Mouse (Mus musculus): ENCODE measurements around the gene Slc5a3. TPM values are rescaled to one million over a fixed set of nuclear protein-coding genes. Genes with fewer than 3 reads are reported as not detected.

Gene Slc5a3
- total RNA-seq, 2 experiments from 2014 or later, result 13.8 to 15.1 TPM

- DNase-seq (ENCODE audit: low spot score in 2 of 2), result no peak
- intact Hi-C loops (cut with DNase I), result no loop called here
Measured at GRCm38 (mm10) chr16:92114706-92115241, 56.7 kb downstream of the Slc5a3 start.

GRCm38 (mm10) chr16:92115611-92116421 lies 57.7 kb downstream of the Slc5a3 start:
- peak; percentile 66 to 87 for DNase-seq (ENCODE audit: low spot score in 2 of 2)
- intact Hi-C loops (cut with DNase I), result no loop called here

GRCm38 (mm10) chr16:92117337-92118209 lies 59.5 kb downstream of the Slc5a3 start:
- intact Hi-C loops (cut with DNase I), result no loop called here
- DNase-seq (ENCODE audit: low spot score in 2 of 2), result no peak

- no peak for DNase-seq (ENCODE audit: low spot score in 2 of 2)
- intact Hi-C loops (cut with DNase I), result no loop called here
Measured at GRCm38 (mm10) chr16:92119013-92119515, 60.9 kb downstream of the Slc5a3 start.

GRCm38 (mm10) chr16:92120899-92121531 lies 62.9 kb downstream of the Slc5a3 start:
- intact Hi-C loops (cut with DNase I), result no loop called here
- peak in 1 of 2 experiments; percentile 75 for DNase-seq (ENCODE audit: low spot score in 2 of 2)

- intact Hi-C loops (cut with DNase I), result no loop called here
- DNase-seq (ENCODE audit: low spot score in 2 of 2), result no peak
Measured at GRCm38 (mm10) chr16:92127226-92127625, 69.1 kb downstream of the Slc5a3 start.

GRCm38 (mm10) chr16:92127666-92128065 lies 69.5 kb downstream of the Slc5a3 start:
- intact Hi-C loops (cut with DNase I), result no loop called here
- DNase-seq (ENCODE audit: low spot score in 2 of 2), result no peak

GRCm38 (mm10) chr16:92129843-92130242 lies 71.7 kb downstream of the Slc5a3 start:
- DNase-seq (ENCODE audit: low spot score in 2 of 2), result no peak
- intact Hi-C loops (cut with DNase I), result no loop called here

- no peak for DNase-seq (ENCODE audit: low spot score in 2 of 2)
- intact Hi-C loops (cut with DNase I), result no loop called here
Measured at GRCm38 (mm10) chr16:92132511-92132910, 74.4 kb downstream of the Slc5a3 start.

- intact Hi-C loops (cut with DNase I), result no loop called here
- DNase-seq (ENCODE audit: low spot score in 2 of 2), result no peak
Measured at GRCm38 (mm10) chr16:92134148-92134764, 76.1 kb downstream of the Slc5a3 start.

GRCm38 (mm10) chr16:92136275-92136674 lies 78.2 kb downstream of the Slc5a3 start:
- intact Hi-C loops (cut with DNase I), result no loop called here
- no peak for DNase-seq (ENCODE audit: low spot score in 2 of 2)

Other genes with a start within 250 kb of the Slc5a3 start
- gene Mrps6, start 52 bp upstream of the Slc5a3 start, total RNA-seq (2021), result 10 to 100 TPM; 49.0 to 50.6 TPM
- gene Gm49711, start within 50 bp of the Slc5a3 start, total RNA-seq (2021), result under 1 TPM in 1 of 2 experiments, not detected in 1; 0.40 TPM
- under 1 TPM; 0.42 to 0.66 TPM for gene Kcne2, start 234.1 kb downstream of the Slc5a3 start, total RNA-seq (2021)
- 10 to 100 TPM; 13.4 to 15.3 TPM for gene Smim11, start 243.0 kb downstream of the Slc5a3 start, total RNA-seq (2021)